Mouse (Mus musculus) gastrocnemius, postnatal 10 days (tissue): ENCODE data around the gene Vwa8. TPM values are rescaled to one million over a fixed set of nuclear protein-coding genes. Genes with fewer than 3 reads are reported as not detected.

Experiments used
- DNase-seq: peaks from one replicate; pipeline ENCODE4 v3.0.0; 2021; ENCODE audit warnings: mixed read lengths
- total RNA-seq, 2 experiments: library from RNA; stranded (reverse); gene quantifications; 2 replicates each; pipeline ENCODE4 v1.2.3; 2021

Gene Vwa8
- total RNA-seq, 2 experiments from 2014 or later: 54.2 to 61.2 TPM

- DNase-seq: no peak
Measured at GRCm38 (mm10) chr14:79231677-79232076, 382.8 kb downstream of the Vwa8 start.

GRCm38 (mm10) chr14:79233697-79234096 lies 384.8 kb downstream of the Vwa8 start:
- no peak for DNase-seq

- DNase-seq: no peak
Measured at GRCm38 (mm10) chr14:79234513-79234912, 385.7 kb downstream of the Vwa8 start.

- no peak for DNase-seq
Measured at GRCm38 (mm10) chr14:79235157-79235556, 386.3 kb downstream of the Vwa8 start.

GRCm38 (mm10) chr14:79236261-79236660 lies 387.4 kb downstream of the Vwa8 start:
- no peak for DNase-seq

- DNase-seq: no peak
Measured at GRCm38 (mm10) chr14:79239402-79239801, 390.6 kb downstream of the Vwa8 start.

GRCm38 (mm10) chr14:79241057-79241570 lies 392.3 kb downstream of the Vwa8 start:
- no peak for DNase-seq

GRCm38 (mm10) chr14:79241656-79242385 lies 393.0 kb downstream of the Vwa8 start:
- DNase-seq: no peak

- no peak for DNase-seq
Measured at GRCm38 (mm10) chr14:79242386-79242720, 393.5 kb downstream of the Vwa8 start.

GRCm38 (mm10) chr14:79243038-79243883 lies 394.4 kb downstream of the Vwa8 start:
- no peak for DNase-seq

- no peak for DNase-seq
Measured at GRCm38 (mm10) chr14:79244571-79244970, 395.7 kb downstream of the Vwa8 start.

- DNase-seq: no peak
Measured at GRCm38 (mm10) chr14:79251727-79252285, 403.0 kb downstream of the Vwa8 start.

Other genes with a start within 250 kb of the Vwa8 start
- gene Dgkh, start 116.3 kb upstream of the Vwa8 start, total RNA-seq: 1 to 10 TPM; 6.5 to 8.9 TPM